Mouse (Mus musculus) kidney, adult 2 months (tissue): ENCODE data around the gene 2310057M21Rik.

Experiments used
- CTCF ChIP-seq: fragments of 200-500 bp; conservative IDR thresholded peaks from 2 replicates; pipeline ENCODE4 v1.5.1; 2011; ENCODE audit warnings: low read depth, mild to moderate bottlenecking, control low read depth, low read length, moderate library complexity, mixed read lengths; ENCODE audit not compliant: insufficient read depth, insufficient read length
- POLR2A ChIP-seq: fragments of 200-500 bp; IDR thresholded peaks from one replicate; pipeline ENCODE4 v1.6.1; 2011; ENCODE audit warnings: low read depth, low read length, control low read depth

- TF ChIP-seq CTCF (no peak), POLR2A (no peak)
Measured at GRCm38 (mm10) chr7:131362615-131363300, at the start of gene 2310057M21Rik.
